Mouse (Mus musculus): ENCODE results near the gene Gm13539. TPM values are rescaled to one million over a fixed set of nuclear protein-coding genes. Genes with fewer than 3 reads are reported as not detected.
A peak's percentile ranks its signal among the peaks of the same experiment; 100 is the strongest.

Gene Gm13539
- polyA plus RNA-seq, 1 experiment from 2014 or later = not detected

DNA sequence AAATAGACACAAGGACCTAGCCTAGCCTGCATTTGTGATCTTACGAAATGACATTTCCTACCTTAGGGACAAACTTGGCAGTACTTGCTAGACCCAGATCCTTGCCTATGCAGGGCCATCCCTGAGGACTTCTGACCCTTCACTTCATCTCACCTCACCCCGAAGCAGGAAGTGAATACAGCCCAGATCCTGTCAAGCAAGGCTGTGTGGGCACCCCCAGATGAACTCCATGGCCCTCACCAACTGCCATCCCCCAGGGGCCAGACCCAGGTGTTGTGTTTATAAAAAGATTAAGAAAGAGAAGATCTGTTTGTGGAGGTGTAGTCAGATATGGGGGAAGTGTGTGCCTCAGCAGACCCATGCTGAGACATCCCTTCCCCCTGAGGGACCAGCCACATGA lies 7.4 kb upstream of the Gm13539 start:
- H3K4me3 ChIP-seq (ENCODE audit: low read depth, low read length) = no peak overlapping the region
- no peak overlapping the region for H3K9ac ChIP-seq (ENCODE audit: low read depth, low read length)
- ATAC-seq (replicated peaks; ENCODE audit: low FRiP score) (no peak), DNase-seq (ENCODE audit: low spot score) (no peak)
- no peak overlapping the region for H3K27ac ChIP-seq (ENCODE audit: low read depth, low read length)
- H3K4me1 ChIP-seq (replicated peaks; ENCODE audit: control insufficient read depth, insufficient read depth, low read length) = no peaks in the 10 kb centered on the region
- H3K4me2 ChIP-seq = no peak overlapping the region
- H3K9me3 ChIP-seq (ENCODE audit: control insufficient read depth, low read length) = no peaks in the 10 kb centered on the region
- 0 out of 2 replicates have a peak, but pooled peaks cover 4% of the 10 kb centered on the region for H3K27me3 ChIP-seq (replicated peaks; ENCODE audit: control insufficient read depth, insufficient read depth, low read length)
- 76% methylated on average over 2 of the region's 2 CpGs for WGBS
- H3K36me3 ChIP-seq (ENCODE audit: control insufficient read depth, insufficient read depth, low read length) = no peaks in the 10 kb centered on the region

DNA sequence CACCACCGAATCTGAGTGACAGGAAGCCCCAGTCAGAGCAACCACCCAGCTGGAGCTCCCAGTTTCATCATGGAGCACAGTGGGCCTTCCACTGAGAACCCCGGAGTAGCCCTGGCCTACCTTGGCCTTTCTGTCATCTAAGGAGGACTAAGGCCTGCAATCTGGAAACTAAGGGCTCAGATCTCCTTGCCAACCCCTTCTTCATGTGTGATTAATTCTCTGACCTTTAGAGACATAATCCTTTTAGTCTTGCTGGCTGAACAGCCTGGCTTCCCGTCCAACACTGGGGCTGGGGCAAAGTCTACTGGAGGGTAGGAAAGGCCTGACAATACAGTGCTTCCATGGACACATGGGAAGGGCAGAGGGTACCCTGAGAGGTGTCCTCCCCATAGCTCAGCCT lies 6.1 kb upstream of the Gm13539 start:
- ATAC-seq (replicated peaks; ENCODE audit: low FRiP score) = no peak
- 0 out of 2 replicates have a peak, but pooled peaks cover 4% of the 10 kb centered on the region for H3K27me3 ChIP-seq (replicated peaks; ENCODE audit: control insufficient read depth, insufficient read depth, low read length)
- H3K36me3 ChIP-seq (ENCODE audit: control insufficient read depth, insufficient read depth, low read length) = no peaks in the 10 kb centered on the region
- no peak overlapping the region for H3K27ac ChIP-seq (ENCODE audit: low read depth, low read length)
- no peak overlapping the region for H3K4me2 ChIP-seq
- no peak overlapping the region for H3K4me3 ChIP-seq (ENCODE audit: low read depth, low read length)
- H3K9ac ChIP-seq (ENCODE audit: low read depth, low read length) = no peak overlapping the region
- WGBS = 74% methylated on average over 3 of the region's 3 CpGs
- H3K4me1 ChIP-seq (replicated peaks; ENCODE audit: control insufficient read depth, insufficient read depth, low read length) = no peaks in the 10 kb centered on the region
- H3K9me3 ChIP-seq (ENCODE audit: control insufficient read depth, low read length) = no peaks in the 10 kb centered on the region
- DNase-seq (ENCODE audit: low spot score) = no peak

DNA sequence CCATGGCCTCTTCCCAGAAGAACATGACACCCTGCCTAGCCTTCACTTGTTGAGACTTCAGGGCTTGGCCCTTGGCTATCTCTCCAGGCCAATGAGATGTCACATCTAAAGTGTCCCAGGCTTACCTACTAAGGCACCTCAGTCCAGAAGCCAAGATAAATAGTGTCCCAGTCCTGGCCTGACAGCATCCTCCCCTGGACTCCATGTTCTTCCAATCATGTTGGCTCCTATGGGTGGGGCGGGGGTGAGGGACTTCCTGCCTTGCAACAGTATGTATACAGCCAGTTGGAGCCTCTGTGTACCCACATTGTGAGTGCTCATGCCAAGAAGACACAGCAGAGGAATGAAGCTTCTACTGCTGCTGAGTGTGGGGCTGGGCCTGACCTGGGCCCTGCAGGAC lies 5.3 kb upstream of the Gm13539 start, which contains the start of gene Lcn11:
Gene Lcn11 (plus strand): TSS at position 301 of the 400 bp plus-strand sequence.
- Histone ChIP-seq H3K27me3 (replicated peaks; ENCODE audit: control insufficient read depth, insufficient read depth, low read length) (0 out of 2 replicates have a peak, but pooled peaks cover 4% of the 10 kb centered on the region), H3K27ac (ENCODE audit: low read depth, low read length) (no peak within 1 kb of the TSS), H3K9ac (ENCODE audit: low read depth, low read length) (no peak within 1 kb of the TSS), H3K4me3 (ENCODE audit: low read depth, low read length) (no peak within 1 kb of the TSS), H3K4me2 (no peak within 1 kb of the TSS), H3K36me3 (ENCODE audit: control insufficient read depth, insufficient read depth, low read length) (no peaks in the 10 kb centered on the region), H3K9me3 (ENCODE audit: control insufficient read depth, low read length) (no peaks in the 10 kb centered on the region), H3K4me1 (replicated peaks; ENCODE audit: control insufficient read depth, insufficient read depth, low read length) (no peaks in the 10 kb centered on the region)
- ATAC-seq (replicated peaks; ENCODE audit: low FRiP score) (no peak), DNase-seq (ENCODE audit: low spot score) (no peak)
- WGBS = 79% methylated on average over 1 of the region's 1 CpGs

- H3K4me3 ChIP-seq (ENCODE audit: low read depth, low read length) = no peak overlapping the region
- no peaks in the 10 kb centered on the region for H3K4me1 ChIP-seq (replicated peaks; ENCODE audit: control insufficient read depth, insufficient read depth, low read length)
- 80% methylated on average over 9 of the region's 9 CpGs for WGBS
- H3K9me3 ChIP-seq (ENCODE audit: control insufficient read depth, low read length) = no peaks in the 10 kb centered on the region
- DNase-seq (ENCODE audit: low spot score) (no peak), ATAC-seq (replicated peaks; ENCODE audit: low FRiP score) (no peak)
- no peak overlapping the region for H3K9ac ChIP-seq (ENCODE audit: low read depth, low read length)
- H3K27me3 ChIP-seq (replicated peaks; ENCODE audit: control insufficient read depth, insufficient read depth, low read length) = 0 out of 2 replicates have a peak, but pooled peaks cover 4% of the 10 kb centered on the region
- no peak overlapping the region for H3K27ac ChIP-seq (ENCODE audit: low read depth, low read length)
- no peak overlapping the region for H3K4me2 ChIP-seq
- no peaks in the 10 kb centered on the region for H3K36me3 ChIP-seq (ENCODE audit: control insufficient read depth, insufficient read depth, low read length)
Observed at GRCm38 (mm10) chr2:25779076-25779475, 3.0 kb upstream of the Gm13539 start.

GRCm38 (mm10) chr2:25780921-25781320 lies 1.1 kb upstream of the Gm13539 start:
- H3K4me2 ChIP-seq = no peak overlapping the region
- no peak for DNase-seq (ENCODE audit: low spot score)
- no peak overlapping the region for H3K4me3 ChIP-seq (ENCODE audit: low read depth, low read length)
- H3K9me3 ChIP-seq (ENCODE audit: control insufficient read depth, low read length) = no peaks in the 10 kb centered on the region
- no peak for ATAC-seq (replicated peaks; ENCODE audit: low FRiP score)
- H3K36me3 ChIP-seq (ENCODE audit: control insufficient read depth, insufficient read depth, low read length) = no peaks in the 10 kb centered on the region
- H3K27ac ChIP-seq (ENCODE audit: low read depth, low read length) = no peak overlapping the region
- H3K27me3 ChIP-seq (replicated peaks; ENCODE audit: control insufficient read depth, insufficient read depth, low read length) = 0 out of 2 replicates have a peak, but pooled peaks cover 4% of the 10 kb centered on the region
- no peak overlapping the region for H3K9ac ChIP-seq (ENCODE audit: low read depth, low read length)
- no peaks in the 10 kb centered on the region for H3K4me1 ChIP-seq (replicated peaks; ENCODE audit: control insufficient read depth, insufficient read depth, low read length)
- 50% methylated on average over 4 of the region's 4 CpGs for WGBS

DNA sequence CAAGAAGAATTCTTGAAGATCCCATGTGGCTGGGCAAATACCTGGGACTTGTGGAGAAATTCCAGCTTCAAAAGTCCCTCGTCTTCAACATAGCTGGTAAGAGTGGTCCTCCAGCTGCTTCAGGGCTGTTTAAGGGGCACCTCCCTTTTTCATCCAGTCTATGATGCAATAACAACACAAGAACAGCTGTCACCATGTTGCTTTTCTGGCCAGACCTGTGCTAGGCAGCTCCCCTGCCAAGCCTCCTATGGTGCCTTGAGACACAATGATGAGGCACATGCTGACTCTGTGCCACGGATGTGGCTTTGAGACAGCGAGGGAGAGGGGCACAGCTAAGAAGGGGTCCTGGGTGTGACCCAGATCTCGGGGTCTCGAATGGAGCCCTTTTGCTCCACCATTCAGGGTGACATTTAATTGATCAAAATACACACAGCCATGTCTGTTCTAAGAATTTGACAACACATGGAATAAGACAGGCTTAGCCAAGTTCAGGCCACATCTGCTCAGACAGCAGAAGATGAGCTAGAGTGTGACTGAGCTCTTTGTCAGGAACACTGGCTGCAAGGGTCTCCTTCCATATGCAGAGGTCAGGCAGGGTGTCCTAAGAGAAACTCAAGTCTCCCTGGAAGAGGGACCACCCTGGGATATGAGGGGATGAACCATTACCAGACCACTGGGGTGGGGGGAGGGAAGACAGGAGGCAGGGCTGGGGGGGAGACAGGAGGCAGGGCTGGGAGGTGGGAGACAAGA lies 3.7 kb downstream of the Gm13539 start:
- H3K27me3 ChIP-seq (replicated peaks; ENCODE audit: control insufficient read depth, insufficient read depth, low read length) = no peaks in the 10 kb centered on the region
- DNase-seq (ENCODE audit: low spot score) (no peak), ATAC-seq (replicated peaks; ENCODE audit: low FRiP score) (no peak)
- H3K4me3 ChIP-seq (ENCODE audit: low read depth, low read length) = no peak overlapping the region
- H3K9ac ChIP-seq (ENCODE audit: low read depth, low read length) = no peak overlapping the region
- WGBS = 78% methylated on average over 5 of the region's 5 CpGs
- no peaks in the 10 kb centered on the region for H3K36me3 ChIP-seq (ENCODE audit: control insufficient read depth, insufficient read depth, low read length)
- no peaks in the 10 kb centered on the region for H3K4me1 ChIP-seq (replicated peaks; ENCODE audit: control insufficient read depth, insufficient read depth, low read length)
- no peaks in the 10 kb centered on the region for H3K9me3 ChIP-seq (ENCODE audit: control insufficient read depth, low read length)
- H3K4me2 ChIP-seq = no peak overlapping the region
- no peak overlapping the region for H3K27ac ChIP-seq (ENCODE audit: low read depth, low read length)

DNA sequence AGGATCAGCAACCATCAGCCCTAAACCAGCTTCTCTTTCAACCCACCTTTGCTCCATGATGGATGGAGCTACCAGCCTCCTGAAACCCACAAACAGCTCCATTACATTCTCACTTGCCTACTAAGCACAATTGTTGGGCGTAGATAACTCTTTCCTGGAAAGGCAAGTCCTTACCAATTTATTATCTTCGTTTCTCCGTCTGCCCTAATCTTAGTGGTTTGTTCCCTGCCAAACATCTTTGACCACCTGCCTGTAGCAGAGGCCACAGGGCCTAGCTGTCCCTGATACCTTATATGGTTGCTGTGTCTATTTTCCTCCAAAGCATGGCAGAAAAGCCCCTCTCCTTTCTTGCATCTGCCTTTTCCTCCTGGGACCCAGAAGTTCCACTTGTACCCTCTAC lies 7.0 kb downstream of the Gm13539 start:
- Histone ChIP-seq H3K27me3 (replicated peaks; ENCODE audit: control insufficient read depth, insufficient read depth, low read length) (no peaks in the 10 kb centered on the region), H3K4me1 (replicated peaks; ENCODE audit: control insufficient read depth, insufficient read depth, low read length) (no peaks in the 10 kb centered on the region), H3K27ac (ENCODE audit: low read depth, low read length) (no peak overlapping the region), H3K9ac (ENCODE audit: low read depth, low read length) (no peak overlapping the region), H3K4me3 (ENCODE audit: low read depth, low read length) (no peak overlapping the region), H3K36me3 (ENCODE audit: control insufficient read depth, insufficient read depth, low read length) (no peaks in the 10 kb centered on the region), H3K9me3 (ENCODE audit: control insufficient read depth, low read length) (no peaks in the 10 kb centered on the region), H3K4me2 (no peak overlapping the region)
- 54% methylated on average over 3 of the region's 3 CpGs for WGBS
- DNase-seq (ENCODE audit: low spot score) (no peak), ATAC-seq (replicated peaks; ENCODE audit: low FRiP score) (peak; percentile 80)

DNA sequence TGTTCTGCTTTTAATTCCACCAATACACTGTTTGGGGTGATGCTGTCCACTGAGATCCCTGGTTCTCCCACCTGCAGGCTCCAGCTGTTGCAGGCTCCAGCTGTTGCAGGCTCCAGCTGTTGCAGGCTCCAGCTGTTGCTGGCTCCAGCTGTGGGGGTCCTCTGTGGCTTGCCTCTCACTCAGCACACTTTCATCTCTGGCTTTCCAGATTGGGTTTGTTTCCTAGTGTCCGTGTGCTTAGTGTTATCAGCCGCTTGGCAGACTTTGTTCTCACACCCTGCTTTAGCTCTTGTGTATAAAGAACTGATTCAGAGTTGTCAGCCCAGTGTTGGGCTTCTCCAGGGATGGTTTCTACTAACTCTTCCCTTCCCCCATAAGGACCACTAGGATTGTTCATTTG lies 15.6 kb downstream of the Gm13539 start:
- no peak overlapping the region for H3K27ac ChIP-seq (ENCODE audit: low read depth, low read length)
- 26% methylated on average over 2 of the region's 2 CpGs for WGBS
- H3K9me3 ChIP-seq (ENCODE audit: control insufficient read depth, low read length) = no peaks in the 10 kb centered on the region
- no peak for DNase-seq (ENCODE audit: low spot score)
- H3K9ac ChIP-seq (ENCODE audit: low read depth, low read length) = no peak overlapping the region
- H3K4me3 ChIP-seq (ENCODE audit: low read depth, low read length) = no peak overlapping the region
- no peaks in the 10 kb centered on the region for H3K27me3 ChIP-seq (replicated peaks; ENCODE audit: control insufficient read depth, insufficient read depth, low read length)
- no peaks in the 10 kb centered on the region for H3K36me3 ChIP-seq (ENCODE audit: control insufficient read depth, insufficient read depth, low read length)
- ATAC-seq (replicated peaks; ENCODE audit: low FRiP score) = no peak
- no peak overlapping the region for H3K4me2 ChIP-seq
- no peaks in the 10 kb centered on the region for H3K4me1 ChIP-seq (replicated peaks; ENCODE audit: control insufficient read depth, insufficient read depth, low read length)

GRCm38 (mm10) chr2:25798065-25798464 lies 16.0 kb downstream of the Gm13539 start:
- H3K36me3 ChIP-seq (ENCODE audit: control insufficient read depth, insufficient read depth, low read length) = no peaks in the 10 kb centered on the region
- H3K4me2 ChIP-seq = no peak overlapping the region
- WGBS = 58% methylated on average over 5 of the region's 5 CpGs
- ATAC-seq (replicated peaks; ENCODE audit: low FRiP score) (no peak), DNase-seq (ENCODE audit: low spot score) (no peak)
- H3K9me3 ChIP-seq (ENCODE audit: control insufficient read depth, low read length) = no peaks in the 10 kb centered on the region
- no peaks in the 10 kb centered on the region for H3K4me1 ChIP-seq (replicated peaks; ENCODE audit: control insufficient read depth, insufficient read depth, low read length)
- H3K4me3 ChIP-seq (ENCODE audit: low read depth, low read length) = no peak overlapping the region
- no peak overlapping the region for H3K9ac ChIP-seq (ENCODE audit: low read depth, low read length)
- no peaks in the 10 kb centered on the region for H3K27me3 ChIP-seq (replicated peaks; ENCODE audit: control insufficient read depth, insufficient read depth, low read length)
- H3K27ac ChIP-seq (ENCODE audit: low read depth, low read length) = no peak overlapping the region

Measured in liver, embryonic 11.5 days (tissue).